Mouse (Mus musculus) liver, embryonic 12.5 days (tissue): ENCODE measurements around the gene Dera. TPM values are rescaled to one million over a fixed set of nuclear protein-coding genes. Genes with fewer than 3 reads are reported as not detected.
"Not testable (repeated sequence)": the region's sequence is repeated elsewhere in the genome, so short reads cannot be mapped to it uniquely, and the experiment has no call there.

ENCODE experiments used
- ATAC-seq: fragments of 200-750 bp; cut with Nextera tagmentation; 2 replicates; pipeline ENCODE4 v1.8.0; 2017; ENCODE audit warnings: moderate number of reproducible peaks, mild to moderate bottlenecking, moderate library complexity
- H3K27ac ChIP-seq: fragments of 300-500 bp; sonication (generic); 2 replicates; pipeline ENCODE4 v1.5.1; 2016; ENCODE audit warnings: mild to moderate bottlenecking
- H3K27me3 ChIP-seq: fragments of 300-500 bp; sonication (generic); replicated peaks from 2 replicates; pipeline ENCODE4 v1.6.1; 2016; ENCODE audit warnings: mild to moderate bottlenecking, moderate library complexity
- H3K36me3 ChIP-seq: fragments of 300-500 bp; sonication (generic); 2 replicates; pipeline ENCODE4 v1.6.1; 2016; ENCODE audit warnings: mild to moderate bottlenecking, moderate library complexity
- H3K4me1 ChIP-seq: fragments of 300-500 bp; sonication (generic); 2 replicates; pipeline ENCODE4 v1.6.1; 2016
- H3K4me2 ChIP-seq: fragments of 300-500 bp; sonication (generic); 2 replicates; pipeline ENCODE4 v1.6.1; 2016; ENCODE audit warnings: mild to moderate bottlenecking, moderate library complexity
- H3K4me3 ChIP-seq: fragments of 300-500 bp; sonication (generic); 2 replicates; pipeline ENCODE4 v1.5.1; 2016; ENCODE audit warnings: mild to moderate bottlenecking, moderate library complexity
- H3K9ac ChIP-seq: fragments of 300-500 bp; sonication (generic); 2 replicates; pipeline ENCODE4 v1.6.1; 2016; ENCODE audit warnings: mild to moderate bottlenecking, moderate library complexity
- H3K9me3 ChIP-seq: fragments of 300-500 bp; sonication (generic); replicated peaks from 2 replicates; pipeline ENCODE4 v1.6.1; 2016; ENCODE audit warnings: mild to moderate bottlenecking, moderate library complexity
- WGBS: fragments of 180-500 bp; shearing (Covaris S2); methylation state at CpG from one replicate; pipeline ENCODE4 v1.1.7; 2016; ENCODE audit not compliant: insufficient replicate concordance; 5-methylcytosine and 5-hydroxymethylcytosine counted together
- polyA plus RNA-seq: library from polyadenylated mRNA; unstranded; fragments of >200 nt; fragmentation: Nextera tagmentation; extraction: Ambion mirVana; gene quantifications from 2 replicates; pipeline ENCODE4 v1.2.1, GENCODE M21; 2016

Gene Dera
- 60.1 and 63.6 TPM in 2 replicates for polyA plus RNA-seq

DNA sequence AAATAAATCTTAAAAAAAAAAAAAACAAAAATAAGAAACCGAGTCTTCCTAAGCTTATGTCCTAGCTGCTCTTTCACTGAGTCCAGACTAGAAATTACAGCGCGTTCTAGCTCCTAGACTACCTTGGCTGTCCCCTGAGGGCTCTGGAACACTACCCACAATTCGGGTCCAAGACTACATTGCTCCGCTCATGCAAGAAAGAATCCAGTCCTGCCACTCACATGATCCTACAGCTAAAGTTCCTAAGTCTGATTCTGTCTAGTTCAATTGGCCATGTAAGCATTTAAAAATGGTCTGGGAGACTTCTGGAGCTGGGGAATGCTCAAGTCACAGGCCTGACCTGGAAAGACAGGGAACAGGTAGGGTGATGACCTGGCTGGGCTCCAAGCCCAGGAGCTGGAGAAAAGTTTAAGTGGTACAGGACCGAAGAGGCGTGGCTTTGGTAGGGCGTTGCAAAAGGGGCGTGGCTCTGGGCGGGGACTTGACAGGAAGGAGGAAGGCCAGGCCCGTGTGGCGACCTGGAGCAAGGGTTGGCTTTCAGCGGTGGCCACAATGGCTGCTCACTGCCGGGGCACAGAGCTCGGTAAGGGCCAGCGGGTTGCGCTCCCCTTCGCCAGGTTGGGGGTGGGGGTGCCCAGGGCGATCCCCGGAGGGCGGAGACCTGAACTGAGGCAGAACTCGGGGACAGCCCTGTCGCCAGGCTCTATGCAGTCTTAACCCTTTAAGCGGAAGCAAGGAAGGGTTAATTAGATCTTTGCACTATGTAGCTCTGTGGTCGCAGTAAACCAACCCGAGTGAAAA is at the start of gene Dera:
Dera (plus strand) TSS at position 491 of the 801 bp plus-strand sequence.
- H3K27ac ChIP-seq, result peak within 1 kb of the TSS; percentile 85
- WGBS, result 10% methylated on average over 26 of the region's 26 CpGs
- peak; percentile 95 for ATAC-seq
- peak within 1 kb of the TSS; percentile 76 for H3K4me2 ChIP-seq
- H3K27me3 ChIP-seq, result no peaks in the 10 kb centered on the region
- peaks cover 22% of the 10 kb centered on the region for H3K4me1 ChIP-seq
- no peaks in the 10 kb centered on the region for H3K9me3 ChIP-seq
- peak within 1 kb of the TSS; percentile 83 for H3K9ac ChIP-seq
- H3K36me3 ChIP-seq, result peaks cover 30% of the 10 kb centered on the region
- H3K4me3 ChIP-seq, result peak within 1 kb of the TSS; percentile 83

DNA sequence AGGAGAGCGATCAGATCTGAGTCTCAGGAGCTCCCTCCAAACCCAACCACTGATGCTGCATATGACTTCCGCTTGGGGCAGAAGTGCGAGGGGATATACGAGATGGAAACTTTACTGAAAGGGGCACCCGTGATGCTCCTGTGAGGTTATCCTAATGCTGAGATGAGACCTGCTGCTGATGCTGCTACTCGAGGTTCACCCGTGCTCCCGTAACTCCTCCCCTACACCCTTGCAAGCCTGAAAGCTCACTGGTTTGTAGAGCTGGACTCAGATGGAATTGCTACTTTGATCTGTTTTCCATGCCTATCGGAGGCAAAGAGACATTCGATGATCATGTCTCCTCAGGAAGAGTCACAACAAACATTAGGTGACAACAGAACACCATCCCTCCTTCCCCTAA is 48.1 kb upstream of the Dera start:
- Histone ChIP-seq H3K27ac (no peak overlapping the region), H3K4me3 (no peak overlapping the region), H3K36me3 (no peaks in the 10 kb centered on the region), H3K4me1 (peaks cover 3% of the 10 kb centered on the region; the same call in 1 of the 2 replicates), H3K9ac (no peak overlapping the region), H3K9me3 (no peaks in the 10 kb centered on the region), H3K4me2 (no peak overlapping the region), H3K27me3 (no peaks in the 10 kb centered on the region)
- no peak for ATAC-seq
- 68% methylated on average over 10 of the region's 10 CpGs for WGBS

DNA sequence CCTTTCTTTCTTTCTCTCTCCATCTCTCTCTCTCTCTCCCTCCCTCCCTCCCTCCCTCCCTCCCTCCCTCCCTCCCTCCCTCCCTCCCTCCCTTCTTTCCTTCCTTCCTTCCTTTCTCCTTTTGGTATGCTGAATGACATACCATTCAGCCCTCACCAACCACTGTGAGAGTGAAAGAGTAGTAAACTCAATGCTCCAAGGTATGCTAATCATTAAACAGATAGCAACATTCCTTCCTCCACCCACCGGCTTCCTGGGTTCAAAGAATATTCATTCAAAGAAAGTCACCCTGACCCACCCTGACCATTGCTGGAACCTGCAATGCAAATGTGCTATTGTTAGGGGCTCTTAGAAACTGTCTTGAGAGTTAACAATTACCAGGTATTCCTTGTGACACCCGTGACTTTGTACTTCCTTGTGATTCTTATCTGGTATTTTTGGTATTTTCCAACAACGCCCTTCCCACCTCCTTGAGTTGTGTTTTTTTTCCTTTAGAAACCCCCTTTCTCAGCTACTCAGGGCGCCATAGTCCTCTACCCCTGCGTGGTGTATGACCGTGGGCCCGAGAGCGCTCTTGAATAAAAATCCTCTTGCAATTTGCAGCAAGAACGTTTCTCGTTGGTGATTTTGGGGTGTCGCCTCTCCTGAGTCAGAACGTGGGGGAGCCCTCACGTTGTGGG is 45.5 kb upstream of the Dera start:
- not testable (repeated sequence) for H3K36me3 ChIP-seq, H3K4me2 ChIP-seq, ATAC-seq, H3K27ac ChIP-seq, H3K9me3 ChIP-seq, H3K4me3 ChIP-seq, H3K27me3 ChIP-seq, H3K9ac ChIP-seq
- WGBS, result 74% methylated on average over 13 of the region's 13 CpGs
- H3K4me1 ChIP-seq, result peaks cover 14% of the 10 kb centered on the region

DNA sequence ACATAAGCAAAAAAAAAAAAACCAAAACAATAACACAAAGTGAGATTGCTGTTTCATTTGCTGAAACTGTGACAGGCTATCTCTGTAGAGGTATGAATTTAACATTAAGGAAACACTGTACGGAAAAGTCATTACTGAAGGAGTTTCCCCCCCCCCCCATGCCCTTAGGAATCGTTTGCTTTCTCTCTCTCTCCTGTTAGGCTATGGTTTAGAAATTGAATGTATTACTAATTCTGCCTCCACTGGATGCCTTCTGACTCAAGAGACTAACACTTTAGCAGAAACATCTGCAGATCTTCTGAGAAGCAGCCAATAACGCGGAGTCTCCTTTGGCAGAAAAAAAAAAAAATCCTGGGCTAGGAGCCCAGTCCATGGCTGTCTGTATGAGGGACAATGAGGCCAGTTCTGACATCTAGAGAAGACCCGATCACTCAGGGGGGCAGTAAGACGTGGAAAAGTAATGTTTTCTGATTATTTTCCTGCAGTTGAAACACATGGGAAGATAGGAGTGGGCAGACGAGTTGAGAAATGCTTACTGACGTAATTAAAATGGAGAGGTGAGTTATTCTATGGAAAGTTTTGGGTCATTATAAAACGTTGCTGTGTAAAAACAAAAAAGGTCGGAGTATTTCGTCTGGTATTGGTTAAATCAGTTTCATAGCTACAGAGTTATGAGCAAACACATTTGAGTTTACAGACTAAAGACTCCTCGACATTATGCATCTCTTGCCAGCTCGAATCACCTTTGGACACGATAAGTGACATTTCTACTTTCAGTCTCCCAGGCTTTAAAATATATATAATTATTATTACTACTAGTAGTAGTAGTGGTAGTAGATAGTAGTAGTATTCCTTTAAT is 43.9 kb upstream of the Dera start:
- ATAC-seq, result no peak
- Histone ChIP-seq H3K36me3 (no peaks in the 10 kb centered on the region), H3K4me3 (no peak overlapping the region), H3K4me1 (peaks cover 15% of the 10 kb centered on the region; the same call in 1 of the 2 replicates), H3K27ac (no peak overlapping the region), H3K9ac (no peak overlapping the region), H3K4me2 (no peak overlapping the region), H3K27me3 (no peaks in the 10 kb centered on the region), H3K9me3 (no peaks in the 10 kb centered on the region)
- 74% methylated on average over 14 of the region's 14 CpGs for WGBS

DNA sequence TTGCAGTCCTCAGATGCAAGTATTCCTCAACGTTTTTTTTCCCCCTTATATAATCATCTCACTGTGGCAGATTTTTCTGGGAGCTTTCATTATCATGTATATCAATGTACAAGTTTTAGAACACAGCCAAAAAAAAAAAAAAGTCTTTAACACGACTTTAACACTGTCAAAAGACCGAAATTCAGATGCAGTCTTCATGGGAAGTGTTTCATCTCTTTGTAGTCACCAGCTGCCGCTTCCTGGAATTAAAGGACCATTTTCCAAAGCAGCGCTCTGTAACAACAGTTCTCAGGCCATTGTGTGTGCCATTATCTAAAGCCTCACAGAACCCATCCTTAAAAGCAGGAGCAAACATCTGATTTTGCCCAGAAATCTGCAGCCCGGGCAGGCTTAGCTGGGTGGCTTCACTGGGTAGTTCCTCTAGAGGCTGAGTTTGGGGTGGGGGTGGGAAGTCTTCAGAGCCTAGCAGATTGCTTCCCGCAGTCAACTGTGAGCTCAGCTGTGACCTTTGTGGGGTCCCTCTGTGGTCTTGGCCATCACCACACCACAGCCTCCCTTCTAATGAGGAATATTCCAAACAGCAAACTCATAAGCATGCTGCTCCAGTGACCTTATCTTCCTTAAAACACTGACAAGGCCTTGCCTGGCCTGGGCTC is 41.6 kb upstream of the Dera start:
- Histone ChIP-seq H3K4me3 (no peak overlapping the region), H3K27ac (no peak overlapping the region), H3K9ac (no peak overlapping the region), H3K4me1 (peaks cover 24% of the 10 kb centered on the region), H3K27me3 (no peaks in the 10 kb centered on the region), H3K4me2 (no peak overlapping the region), H3K9me3 (no peaks in the 10 kb centered on the region), H3K36me3 (no peaks in the 10 kb centered on the region)
- WGBS, result 48% methylated on average over 7 of the region's 7 CpGs
- ATAC-seq, result no peak

DNA sequence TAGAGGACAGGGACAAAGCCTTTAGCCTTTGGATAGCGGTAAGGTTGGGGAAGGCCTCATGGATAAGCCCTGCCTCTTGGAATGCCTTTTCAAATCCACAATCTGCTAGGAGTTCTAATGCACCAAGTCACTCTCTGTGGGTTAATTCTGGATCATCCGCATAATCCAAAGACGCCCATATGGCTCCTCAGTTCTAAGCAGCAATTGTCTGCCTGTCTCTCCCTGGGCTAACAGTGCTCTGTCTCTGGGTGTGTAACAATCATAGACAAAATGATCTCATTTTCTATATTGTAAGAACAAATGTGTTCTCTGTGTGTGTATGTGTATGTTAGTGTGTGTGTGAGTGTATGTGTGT is 41.1 kb upstream of the Dera start:
- Histone ChIP-seq H3K9ac (no peak overlapping the region), H3K36me3 (no peaks in the 10 kb centered on the region), H3K4me3 (no peak overlapping the region), H3K9me3 (no peaks in the 10 kb centered on the region), H3K4me1 (peaks cover 24% of the 10 kb centered on the region), H3K27ac (no peak overlapping the region), H3K27me3 (no peaks in the 10 kb centered on the region), H3K4me2 (no peak overlapping the region)
- 72% methylated on average over 3 of the region's 3 CpGs for WGBS
- no peak for ATAC-seq

DNA sequence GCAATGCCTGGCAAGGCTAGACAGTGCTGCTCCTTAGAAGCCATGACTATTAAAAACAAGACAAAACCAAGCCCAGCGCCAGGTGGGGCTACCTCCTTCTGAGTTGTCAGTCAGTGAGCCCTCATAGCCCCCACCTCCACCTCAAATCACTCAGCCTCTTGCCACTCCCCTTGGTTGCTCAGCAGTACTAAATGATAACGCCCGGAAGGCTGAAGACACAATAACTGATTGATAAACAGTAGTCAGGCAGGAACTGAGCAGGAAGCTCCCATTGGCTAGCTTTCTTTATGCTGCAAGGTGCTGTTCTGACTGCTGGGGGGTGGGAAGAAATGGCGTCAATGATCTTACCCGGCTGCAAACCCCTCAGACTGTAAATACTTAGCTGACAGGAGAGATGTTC is 37.5 kb upstream of the Dera start:
- peak; percentile 35; the same call in 1 of the 2 replicates for ATAC-seq
- Histone ChIP-seq H3K9ac (no peak overlapping the region), H3K9me3 (no peaks in the 10 kb centered on the region), H3K27me3 (no peaks in the 10 kb centered on the region; the same call in 1 of the 2 replicates), H3K27ac (no peak overlapping the region), H3K4me1 (peaks cover 24% of the 10 kb centered on the region), H3K4me2 (no peak overlapping the region), H3K4me3 (no peak overlapping the region), H3K36me3 (no peaks in the 10 kb centered on the region)
- 25% methylated on average over 5 of the region's 5 CpGs for WGBS

DNA sequence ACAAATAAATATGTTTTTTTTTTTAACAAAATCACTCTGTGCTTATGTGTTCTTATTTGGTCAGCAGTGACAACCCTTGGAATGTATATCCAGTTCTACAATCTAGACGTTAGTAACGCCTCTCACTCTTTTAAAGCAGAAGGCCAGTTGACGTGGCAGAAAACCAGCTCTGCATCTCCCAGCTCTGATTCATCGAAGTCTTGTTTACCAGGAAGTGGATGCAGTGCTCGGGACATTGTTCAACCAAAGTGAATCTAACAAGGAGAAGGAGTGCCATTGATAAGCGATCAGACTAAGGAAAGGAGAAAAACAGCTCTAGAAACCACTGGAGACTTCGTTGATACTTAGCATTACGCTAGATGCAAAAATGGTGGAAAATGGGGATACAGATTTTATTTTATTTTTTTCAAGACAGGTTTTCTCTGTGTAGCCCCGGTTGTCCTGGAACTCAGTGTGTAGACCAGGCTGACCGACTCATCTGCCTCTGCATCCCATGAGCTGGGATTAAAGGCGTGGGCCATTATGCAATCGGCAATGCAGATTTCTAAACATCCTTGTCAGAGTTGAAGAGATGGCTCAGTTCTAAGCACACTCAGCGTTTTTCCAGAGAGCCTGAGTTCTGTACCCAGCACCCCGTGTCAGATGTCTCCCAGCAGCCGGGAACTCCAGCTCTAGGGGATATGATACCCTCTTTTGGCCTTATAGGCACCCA is 32.0 kb upstream of the Dera start:
- Histone ChIP-seq H3K9ac (no peak overlapping the region), H3K4me2 (no peak overlapping the region), H3K4me1 (peaks cover 3% of the 10 kb centered on the region; the same call in 1 of the 2 replicates), H3K27me3 (peaks cover 11% of the 10 kb centered on the region; the same call in 1 of the 2 replicates), H3K4me3 (no peak overlapping the region), H3K27ac (no peak overlapping the region), H3K36me3 (no peaks in the 10 kb centered on the region), H3K9me3 (no peaks in the 10 kb centered on the region)
- WGBS, result 73% methylated on average over 15 of the region's 15 CpGs
- ATAC-seq, result no peak

DNA sequence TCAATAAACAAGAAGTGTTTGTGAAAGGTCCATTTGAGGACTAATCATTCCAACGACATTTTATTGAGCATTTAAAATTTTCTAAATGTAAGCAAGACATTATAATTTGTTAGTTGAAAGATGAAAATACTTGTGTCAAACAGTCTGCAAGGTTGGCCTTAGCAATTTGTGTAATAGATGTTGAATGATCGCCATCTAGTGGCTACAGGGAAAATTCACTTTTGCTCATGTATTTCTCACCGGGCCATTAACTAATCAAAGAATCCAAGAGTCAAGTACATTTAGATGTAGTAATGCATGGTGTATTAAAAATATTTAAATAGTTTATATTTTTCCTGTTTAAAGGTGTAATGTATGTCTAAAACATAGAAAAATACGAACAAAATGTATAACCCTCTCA is 30.4 kb upstream of the Dera start:
- Histone ChIP-seq H3K4me2 (no peak overlapping the region), H3K9ac (no peak overlapping the region), H3K9me3 (no peaks in the 10 kb centered on the region), H3K4me1 (no peaks in the 10 kb centered on the region), H3K27ac (no peak overlapping the region), H3K36me3 (no peaks in the 10 kb centered on the region), H3K4me3 (no peak overlapping the region), H3K27me3 (peaks cover 11% of the 10 kb centered on the region; the same call in 1 of the 2 replicates)
- 8% methylated on average over 4 of the region's 4 CpGs for WGBS
- ATAC-seq, result no peak

DNA sequence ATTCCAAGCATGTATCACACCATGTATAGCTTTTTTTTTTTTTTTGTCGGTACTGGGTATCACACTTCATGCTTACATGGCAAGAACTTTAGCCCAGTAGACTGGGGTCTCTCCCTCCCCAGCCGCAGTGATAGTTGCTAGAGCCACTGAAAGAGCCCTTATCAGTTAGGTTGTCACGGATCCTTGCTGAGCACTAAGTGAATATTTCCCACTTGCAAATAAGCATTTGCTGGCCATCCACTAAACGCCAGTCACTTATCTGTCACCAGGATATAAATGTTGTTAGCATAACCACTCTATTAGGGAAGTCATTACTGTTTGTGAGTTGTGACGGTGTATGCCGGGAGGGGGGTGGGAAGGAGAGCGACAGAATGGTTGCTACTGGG is 19.9 kb upstream of the Dera start:
- WGBS, result 2% methylated on average over 7 of the region's 7 CpGs
- peak overlapping the region; percentile 87 for H3K27ac ChIP-seq

More for the DNA sequence above, 19.9 kb upstream of the Dera start:
- Histone ChIP-seq H3K9me3 (no peaks in the 10 kb centered on the region), H3K4me1 (peaks cover 25% of the 10 kb centered on the region), H3K27me3 (peaks cover 10% of the 10 kb centered on the region; the same call in 1 of the 2 replicates), H3K36me3 (peaks cover 28% of the 10 kb centered on the region), H3K9ac (peak overlapping the region; percentile 86), H3K4me3 (peak overlapping the region; percentile 80), H3K4me2 (peak overlapping the region; percentile 87)
- ATAC-seq, result peak; percentile 39
